Mouse (Mus musculus): ENCODE data around the gene Sigmar1. TPM values are rescaled to one million over a fixed set of nuclear protein-coding genes. Genes with fewer than 3 reads are reported as not detected.
A peak's percentile ranks its signal among the peaks of the same experiment; 100 is the strongest.
"Not testable (repeated sequence)": the region's sequence is repeated elsewhere in the genome, so short reads cannot be mapped to it uniquely, and the experiment has no call there.

Gene Sigmar1
- total RNA-seq, 2 experiments from 2014 or later, result 65.8 to 68.8 TPM

GRCm38 (mm10) chr4:41710229-41710628, 45.7 kb downstream of the Sigmar1 start:
- no peak for DNase-seq

GRCm38 (mm10) chr4:41708192-41708745, 47.7 kb downstream of the Sigmar1 start:
- DNase-seq, result peak; percentile 46

- DNase-seq, result peak; percentile 76
Observed at GRCm38 (mm10) chr4:41707011-41707535, 48.9 kb downstream of the Sigmar1 start.

- no peak for DNase-seq
Observed at GRCm38 (mm10) chr4:41705922-41706754, 49.8 kb downstream of the Sigmar1 start.

GRCm38 (mm10) chr4:41704651-41705050, 51.3 kb downstream of the Sigmar1 start:
- no peak for DNase-seq

- not testable (repeated sequence) for DNase-seq
Observed at GRCm38 (mm10) chr4:41702226-41702625, 53.7 kb downstream of the Sigmar1 start.

GRCm38 (mm10) chr4:41700224-41700623, 55.7 kb downstream of the Sigmar1 start:
- DNase-seq, result not testable (repeated sequence)

- not testable (repeated sequence) for DNase-seq
Observed at GRCm38 (mm10) chr4:41699783-41700182, 56.2 kb downstream of the Sigmar1 start, which contains the start of gene Il11ra1. Gene Il11ra1 (plus strand): TSS chr4:41699989.

GRCm38 (mm10) chr4:41698421-41699016, 57.4 kb downstream of the Sigmar1 start:
- DNase-seq, result peak; percentile 63

GRCm38 (mm10) chr4:41696930-41697841, 58.8 kb downstream of the Sigmar1 start, which contains the start of gene Cntfr:
Gene Cntfr (minus strand): TSS chr4:41697089.
- DNase-seq, result peak; percentile 90

- not testable (repeated sequence) for DNase-seq
Observed at GRCm38 (mm10) chr4:41696452-41696851, 59.5 kb downstream of the Sigmar1 start.

- DNase-seq, result not testable (repeated sequence)
Observed at GRCm38 (mm10) chr4:41695800-41696199, 60.2 kb downstream of the Sigmar1 start.

- not testable (repeated sequence) for DNase-seq
Observed at GRCm38 (mm10) chr4:41693511-41693910, 62.4 kb downstream of the Sigmar1 start.

GRCm38 (mm10) chr4:41690014-41690413, 65.9 kb downstream of the Sigmar1 start:
- not testable (repeated sequence) for DNase-seq

- not testable (repeated sequence) for DNase-seq
Observed at GRCm38 (mm10) chr4:41688562-41688961, 67.4 kb downstream of the Sigmar1 start.

Other genes with a start within 250 kb of the Sigmar1 start
- gene 1110017D15Rik, start 238.8 kb downstream of the Sigmar1 start, total RNA-seq (2021), result under 1 TPM in 1 of 2 experiments, not detected in 1; 0.45 TPM
- 10 to 100 TPM; 18.8 to 23.5 TPM for gene Fam219a, start 186.6 kb downstream of the Sigmar1 start, total RNA-seq (2021)
- gene Dnaic1, start 186.4 kb downstream of the Sigmar1 start, total RNA-seq (2021), result 1 to 10 TPM; 3.3 to 3.5 TPM
- gene Enho, start 115.8 kb downstream of the Sigmar1 start, total RNA-seq (2021), result 10 to 100 TPM; 10.3 to 10.5 TPM
- 10 to 100 TPM; 53.0 to 67.0 TPM for gene Cntfr, start 59.1 kb downstream of the Sigmar1 start, total RNA-seq (2021)
- gene Il11ra1, start 56.2 kb downstream of the Sigmar1 start, total RNA-seq (2021), result 10 to 100 TPM; 61.0 to 68.2 TPM
- 10 to 100 TPM; 36.2 to 39.0 TPM for gene Rpp25l, start 42.6 kb downstream of the Sigmar1 start, total RNA-seq (2021)
- gene Dctn3, start 33.0 kb downstream of the Sigmar1 start, total RNA-seq (2021), result 100 to 1,000 TPM; 100 to 104 TPM
- gene Arid3c, start 25.0 kb downstream of the Sigmar1 start, total RNA-seq (2021), result not detected
- 10 to 100 TPM; 42.3 to 49.2 TPM for gene Galt, start 929 bp downstream of the Sigmar1 start, total RNA-seq (2021)
- gene Ccl27a, start 18.1 kb upstream of the Sigmar1 start, total RNA-seq (2021), result 10 to 100 TPM; 31.0 to 44.5 TPM
- not detected for gene Gm21541, start 147.5 kb upstream of the Sigmar1 start, total RNA-seq (2021)
- 1 to 10 TPM; 2.8 to 4.5 TPM for gene Gm20878, start 185.4 kb upstream of the Sigmar1 start, total RNA-seq (2021)
- gene Fam205a4, start 209.9 kb upstream of the Sigmar1 start, total RNA-seq (2021), result under 1 TPM; 0.33 to 0.58 TPM

Measured in adrenal gland, postnatal 10 days (tissue).